8 mouse cellular contexts compared by ENCODE assay signal in genomic region chr19:44265911-44266337, GRCm38 (mm10). TPM values are rescaled to one million over a fixed set of nuclear protein-coding genes. Genes with fewer than 3 reads are reported as not detected.
A peak's percentile ranks its signal among the peaks of the same experiment; 100 is the strongest.
DNase-seq lines count a peak whose midpoint lies in the region; ATAC-seq and TF ChIP-seq lines count a peak whose summit lies in the region.

No protein-coding gene starts in this region.

- H3K79me2 ChIP-seq in CH12.LX (replicated peaks; ENCODE audit: control insufficient read depth, extremely low read depth, insufficient read depth, poor library complexity, severe bottlenecking): no peaks in the 10 kb centered on the region

- no peak for TF ChIP-seq POLR2A in CH12.LX (IDR thresholded peaks at IDR 0.05; ENCODE audit: low read depth, low read length)

- no peak for DNase-seq in heart, embryonic 10.5 days (ENCODE audit: low spot score)
- no peak for DNase-seq in heart, adult 8-10 months (ENCODE audit: low spot score)
- DNase-seq in CH12.LX (ENCODE audit: extremely low read depth): no peak
- DNase-seq in embryonic facial prominence, embryonic 14.5 days (ENCODE audit: low spot score): no peak
- no peak for DNase-seq in liver, postnatal 0 days
- no peak for DNase-seq in layer of hippocampus, adult 9-10 months (ENCODE audit: low spot score)
- DNase-seq in left cerebral cortex, postnatal 36 days (ENCODE audit: low spot score in 2 of 2): no peak
- no peak for DNase-seq in urinary bladder, postnatal 10 days (ENCODE audit: low spot score)

- no peak for TF ChIP-seq EP300 in CH12.LX (IDR thresholded peaks at IDR 0.05; ENCODE audit: low read length)
- peak; percentile 10; the same call in 1 of the 2 replicates for TF ChIP-seq EP300 in liver, postnatal 0 days (IDR thresholded peaks at IDR 0.05; ENCODE audit: low read depth)

- H3K4me2 ChIP-seq in CH12.LX (ENCODE audit: insufficient read depth, low read depth, poor library complexity, severe bottlenecking): peak overlapping the region; percentile 92
- H3K4me2 ChIP-seq in embryonic facial prominence, embryonic 14.5 days (ENCODE audit: low read depth, low read length): peak overlapping the region; percentile 78; the same call in 1 of the 2 replicates
- H3K4me2 ChIP-seq in liver, postnatal 0 days (ENCODE audit: low read depth, low read length): peak overlapping the region; percentile 95

- no peak for ATAC-seq in embryonic facial prominence, embryonic 14.5 days (ENCODE audit: low read depth)
- ATAC-seq in liver, postnatal 0 days: no peak

- peak overlapping the region; percentile 77 for H3K4me3 ChIP-seq in heart, embryonic 10.5 days
- H3K4me3 ChIP-seq in CH12.LX (replicated peaks in 1 of 3; ENCODE audit: low read depth in 2 of 3, low read length in 2 of 3, poor library complexity in 1 of 3): peak overlapping the region in 1 of 3 experiments; percentile 62
- H3K4me3 ChIP-seq in embryonic facial prominence, embryonic 14.5 days (ENCODE audit: low read depth, low read length): no peak overlapping the region
- H3K4me3 ChIP-seq in liver, postnatal 0 days (ENCODE audit: low read depth, low read length): peak overlapping the region; percentile 66; the same call in 1 of the 2 replicates

- no peaks in the 10 kb centered on the region for H3K36me3 ChIP-seq in heart, embryonic 10.5 days
- peaks cover 7 to 14% of the 10 kb centered on the region in 2 experiments for H3K36me3 ChIP-seq in CH12.LX (replicated peaks in 1 of 2; ENCODE audit: control insufficient read depth in 1 of 2, insufficient read depth in 1 of 2, low read length in 1 of 2)
- no peaks in the 10 kb centered on the region for H3K36me3 ChIP-seq in embryonic facial prominence, embryonic 14.5 days (ENCODE audit: control insufficient read depth, insufficient read depth, low read length)
- H3K36me3 ChIP-seq in liver, postnatal 0 days (replicated peaks; ENCODE audit: insufficient read depth, low read length): no peaks in the 10 kb centered on the region

- intact Hi-C loops in left cerebral cortex, postnatal 36 days (cut with DNase I): loop anchor here (2.0 kb wide), 1 partner anchor 29 kb away; no protein-coding TSS in a partner anchor

- WGBS in heart, embryonic 10.5 days: 36% methylated on average over 5 of the region's 5 CpGs
- WGBS in embryonic facial prominence, embryonic 14.5 days: 41% methylated on average over 5 of the region's 5 CpGs
- WGBS in liver, postnatal 0 days (ENCODE audit: insufficient replicate concordance): 48% methylated on average over 5 of the region's 5 CpGs

- H3K9ac ChIP-seq in CH12.LX (ENCODE audit: insufficient read depth, low read depth): peak overlapping the region; percentile 74
- H3K9ac ChIP-seq in embryonic facial prominence, embryonic 14.5 days (ENCODE audit: low read depth, low read length): no peak overlapping the region
- H3K9ac ChIP-seq in liver, postnatal 0 days (replicated peaks): peak overlapping the region; percentile 41

- dilution Hi-C loops in CH12.LX (cut with MboI; ENCODE audit: extremely low pct_ligation_motif_present, extremely low pct_unique_long_range_greater_than_20kb, low sequenced_read_pairs): no loop called here

- no peaks in the 10 kb centered on the region for H3K27me3 ChIP-seq in heart, embryonic 10.5 days (ENCODE audit: insufficient read depth, poor library complexity, severe bottlenecking)
- no peaks in the 10 kb centered on the region for H3K27me3 ChIP-seq in CH12.LX (replicated peaks)
- H3K27me3 ChIP-seq in embryonic facial prominence, embryonic 14.5 days (replicated peaks; ENCODE audit: control insufficient read depth, insufficient read depth, low read length): no peaks in the 10 kb centered on the region
- peaks cover 3% of the 10 kb centered on the region; the same call in 1 of the 2 replicates for H3K27me3 ChIP-seq in liver, postnatal 0 days (ENCODE audit: insufficient read depth, low read length)

- no peak for TF ChIP-seq CTCF in CH12.LX (conservative IDR thresholded peaks at IDR 0.05 in 1 of 2, IDR thresholded peaks at IDR 0.05 in 1 of 2; ENCODE audit: low read depth in 2 of 2, low read length in 2 of 2)
- no peak for TF ChIP-seq CTCF in liver, postnatal 0 days (IDR thresholded peaks at IDR 0.05; ENCODE audit: low read depth)

- in situ Hi-C loops in CH12.LX (cut with MboI; ENCODE audit: low pct_ligation_motif_present, low pct_unique_long_range_greater_than_20kb, low sequenced_read_pairs): no loop called here

- H3K4me1 ChIP-seq in heart, embryonic 10.5 days: peaks cover 26% of the 10 kb centered on the region
- H3K4me1 ChIP-seq in CH12.LX (ENCODE audit: control insufficient read depth in 1 of 2, insufficient read depth in 2 of 2): peaks cover 17 to 44% of the 10 kb centered on the region in 2 experiments
- H3K4me1 ChIP-seq in embryonic facial prominence, embryonic 14.5 days (ENCODE audit: control insufficient read depth, insufficient read depth, low read length): peaks cover 9% of the 10 kb centered on the region
- H3K4me1 ChIP-seq in liver, postnatal 0 days (ENCODE audit: insufficient read depth): peaks cover 35% of the 10 kb centered on the region

- H3K9me3 ChIP-seq in heart, embryonic 10.5 days: no peaks in the 10 kb centered on the region
- H3K9me3 ChIP-seq in CH12.LX (replicated peaks; ENCODE audit: low read length): no peaks in the 10 kb centered on the region
- no peaks in the 10 kb centered on the region for H3K9me3 ChIP-seq in embryonic facial prominence, embryonic 14.5 days (ENCODE audit: control insufficient read depth, low read length)
- H3K9me3 ChIP-seq in liver, postnatal 0 days (ENCODE audit: low read length): no peaks in the 10 kb centered on the region

- peak overlapping the region; percentile 97; the same call in 1 of the 2 replicates for H3K27ac ChIP-seq in heart, embryonic 10.5 days
- H3K27ac ChIP-seq in CH12.LX (ENCODE audit: insufficient read depth, low read depth): peak overlapping the region; percentile 78
- no peak overlapping the region; the same call in 1 of the 2 replicates for H3K27ac ChIP-seq in embryonic facial prominence, embryonic 14.5 days (replicated peaks; ENCODE audit: low read depth, low read length)
- H3K27ac ChIP-seq in liver, postnatal 0 days (ENCODE audit: low read depth): peak overlapping the region; percentile 95

- no peak for TF ChIP-seq RAD21 in CH12.LX (IDR thresholded peaks at IDR 0.05; ENCODE audit: low read depth, low read length)

TF ChIP-seq in CH12.LX, 34 proteins besides CTCF, POLR2A, EP300 and RAD21:
- 0 out of 2 replicates have a peak, but pooled peaks have one; percentile 27 for TF ChIP-seq CHD2 (IDR thresholded peaks at IDR 0.05; ENCODE audit: low read length)
- TF ChIP-seq PAX5 (IDR thresholded peaks at IDR 0.05; ENCODE audit: low read length): no peak
- TF ChIP-seq CHD1 (IDR thresholded peaks at IDR 0.05; ENCODE audit: low read depth, low read length): 0 out of 2 replicates have a peak, but pooled peaks have one; percentile 17
- TF ChIP-seq ZMIZ1 (IDR thresholded peaks at IDR 0.05; ENCODE audit: low read depth, low read length): no peak
- no peak for TF ChIP-seq USF2 (conservative IDR thresholded peaks at IDR 0.05; ENCODE audit: low read depth, low read length)

RNA-seq across cellular contexts. Expression of gene Scd2, which starts 27.6 kb away (rescaled TPM):
- 195 and 207 TPM in 2 replicates for polyA plus RNA-seq in heart, embryonic 10.5 days (2016; fragmentation: Nextera tagmentation; extraction: Ambion mirVana)
- 10 to 100 TPM in 1 of 4 experiments, 1 to 10 TPM in 3; 7.5 to 10.2 (median 9.4) TPM for total RNA-seq in heart, adult 8-10 months (2022)
- total RNA-seq in CH12.LX (2012; rRNA removed) (204 and 212 TPM in 2 replicates), CH12.LX (2014; rRNA removed) (123 and 205 TPM in 2 replicates)
- polyA plus RNA-seq in CH12.LX (2012; ENCODE audit: insufficient read length, low read depth): 274 and 408 TPM in 2 replicates
- 212 and 224 TPM in 2 replicates for polyA plus RNA-seq in embryonic facial prominence, embryonic 14.5 days (2014; fragmentation: Nextera tagmentation; extraction: Ambion mirVana)
- polyA plus RNA-seq in liver, postnatal 0 days (2015; fragmentation: Nextera tagmentation; extraction: Ambion mirVana): 5.9 and 6.2 TPM in 2 replicates
- total RNA-seq in left cerebral cortex, postnatal 36 days (2021): 100 to 1,000 TPM; 590 to 647 TPM

Comparison
In these comparisons a context has a peak if more than half of its experiments do, and no peak if none do; other contexts are left out.
1. RNA of gene Scd2, which starts 27.6 kb away (polyA plus RNA-seq): 274 to 408 TPM in CH12.LX, 212 to 224 TPM in embryonic facial prominence, embryonic 14.5 days and 195 to 207 TPM in heart, embryonic 10.5 days; 5.9 to 6.2 TPM in liver, postnatal 0 days; every median in the first group is over 10 times any median in the second.
2. Peak in every context shown above with its lines, with median percentiles within 50 percentile points of each other: H3K4me2 ChIP-seq.